Mouse (Mus musculus) c-Kit-positive CD71-negative TER-119-negative erythroid progenitor cells, embryonic 14.5 days (primary cell): ENCODE measurements at regions not wholly inside any gene's neighbourhood (a gene's known extent, or its start where the extent isn't known, plus 50 kb on each side); places are given as distances from the start of the nearest gene placed in this dataset.

Experiments
- DNase-seq: peaks from one replicate; pipeline ENCODE4 v3.0.0-alpha.2; 2013; ENCODE audit warnings: low read depth

DNA sequence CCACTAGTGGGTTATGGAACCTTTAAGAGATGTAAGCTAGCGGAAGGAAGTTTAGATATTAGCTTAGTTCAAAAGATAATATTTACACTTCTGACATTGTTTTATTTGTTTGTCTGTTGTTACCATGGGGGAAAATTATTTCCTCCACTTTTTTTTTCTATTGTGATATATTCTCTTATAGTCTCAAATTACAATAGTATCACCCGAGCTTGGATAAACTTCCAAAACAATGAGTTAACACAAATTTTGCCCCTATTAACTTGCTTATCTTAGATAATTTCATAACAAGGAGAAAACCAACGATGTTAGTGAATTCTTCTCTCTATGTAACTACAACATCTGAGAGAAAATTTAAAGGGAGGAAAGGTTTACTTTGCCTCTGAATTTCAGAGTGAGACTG is 1350.1 kb downstream of the Cdh8 start:
- no peak for DNase-seq

DNA sequence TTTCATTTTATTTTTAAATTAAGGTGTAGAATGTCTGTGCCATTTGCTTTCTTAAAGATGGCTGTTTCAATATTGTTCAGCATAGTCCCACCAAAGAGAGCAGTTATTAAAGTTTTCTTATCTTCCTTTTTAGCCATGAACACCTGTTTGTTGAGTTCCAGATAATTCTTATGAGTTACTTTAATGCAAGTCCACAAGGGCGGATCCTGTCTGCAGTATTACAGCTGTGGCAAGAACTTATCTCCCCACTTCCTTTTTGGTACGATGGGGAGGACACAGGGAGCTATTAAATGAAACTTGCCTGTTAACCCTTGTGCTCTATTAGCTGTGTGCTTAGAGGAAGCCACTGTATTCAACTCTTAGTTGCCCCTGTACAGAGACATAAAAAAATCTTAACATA is 1350.9 kb downstream of the Cdh8 start:
- DNase-seq = peak; percentile 2

- no peak for DNase-seq
These were observed 1354.5 kb downstream of the Cdh8 start for GRCm38 (mm10) chr8:98061778-98062177.

GRCm38 (mm10) chr8:98053651-98054050 is 1362.6 kb downstream of the Cdh8 start:
- no peak for DNase-seq

- DNase-seq = no peak
These were observed 1399.7 kb downstream of the Cdh8 start for GRCm38 (mm10) chr8:98016540-98016939.
